Mouse (Mus musculus) CD4-positive, CD25-positive, alpha-beta regulatory T cell, adult 4 months (primary cell): ENCODE data around the gene Ccndbp1. TPM values are rescaled to one million over a fixed set of nuclear protein-coding genes. Genes with fewer than 3 reads are reported as not detected.

ENCODE experiments used
- polyA plus RNA-seq, 2 experiments: library from polyadenylated mRNA; unstranded; fragments of 100-300 nt; shearing (Covaris generic); gene quantifications; one replicate each; pipeline ENCODE4 v1.2.1; 2017

The Ccndbp1 gene
- polyA plus RNA-seq, 2 experiments from 2014 or later, result 149 to 151 TPM

Other genes with a start within 250 kb of the Ccndbp1 start
- gene Cdan1, start 158.3 kb upstream of the Ccndbp1 start, polyA plus RNA-seq, result 1 to 10 TPM; 4.9 to 6.3 TPM
- under 1 TPM; 0.66 to 0.91 TPM for gene Ttbk2, start 157.8 kb upstream of the Ccndbp1 start, polyA plus RNA-seq
- 10 to 100 TPM; 46.2 to 47.3 TPM for gene Ubr1, start 37.7 kb upstream of the Ccndbp1 start, polyA plus RNA-seq
- gene Tmem62, start 31.4 kb upstream of the Ccndbp1 start, polyA plus RNA-seq, result 10 to 100 TPM; 11.0 to 15.5 TPM
- gene Epb42, start 28.7 kb downstream of the Ccndbp1 start, polyA plus RNA-seq, result under 1 TPM; 0.35 to 0.42 TPM
- not detected for gene Tgm5, start 77.4 kb downstream of the Ccndbp1 start, polyA plus RNA-seq
- under 1 TPM in 1 of 2 experiments, not detected in 1; 0.30 TPM for gene Tgm7, start 101.4 kb downstream of the Ccndbp1 start, polyA plus RNA-seq
- gene Adal, start 132.0 kb downstream of the Ccndbp1 start, polyA plus RNA-seq, result 10 to 100 TPM; 15.3 to 25.7 TPM
- 10 to 100 TPM in 1 of 2 experiments, 1 to 10 TPM in 1; 6.7 to 12.3 TPM for gene Lcmt2, start 132.2 kb downstream of the Ccndbp1 start, polyA plus RNA-seq
- 100 to 1,000 TPM in 1 of 2 experiments, 10 to 100 TPM in 1; 92.2 to 131 TPM for gene Tubgcp4, start 162.3 kb downstream of the Ccndbp1 start, polyA plus RNA-seq
- 10 to 100 TPM; 30.4 to 44.1 TPM for gene Zscan29, start 162.7 kb downstream of the Ccndbp1 start, polyA plus RNA-seq